Mouse (Mus musculus) left cerebral cortex, postnatal 14 days (tissue): Measurements from ENCODE around the gene Tmod4. TPM values are rescaled to one million over a fixed set of nuclear protein-coding genes. Genes with fewer than 3 reads are reported as not detected.
A peak's percentile ranks its signal among the peaks of the same experiment; 100 is the strongest.
"Not testable (repeated sequence)": the region's sequence is repeated elsewhere in the genome, so short reads cannot be mapped to it uniquely, and the experiment has no call there.

Experiments used
- DNase-seq, 2 experiments: peaks; one replicate each; pipeline ENCODE4 v3.0.0; 2021 to 2022; ENCODE audit warnings: low spot score in 2 of 2, mixed read lengths in 1 of 2
- intact Hi-C: fragments of 180-260 bp; cut with DNase I; formaldehyde crosslinking; loops from one replicate; pipeline ENCODE4 v1.15.1; 2025
- long read RNA-seq, 2 experiments: library from polyadenylated mRNA; stranded (forward); transcript quantifications; one replicate each; pipeline ENCODE4 v2.0.0; 2021
- total RNA-seq, 2 experiments: library from RNA; stranded (reverse); gene quantifications; 2 replicates each; pipeline ENCODE4 v1.2.3; 2021

Tmod4 gene
- total RNA-seq: under 1 TPM; 0.29 to 0.32 TPM
- long read RNA-seq, experiment 1, partial matches to known transcripts: 2 of 2 reads
- long read RNA-seq, experiment 1, other reads (novel, unspliced or antisense): 0 of 2 reads
- long read RNA-seq, experiment 2: 0 reads

- DNase-seq: no peak
- intact Hi-C loops: no loop called here
These were observed at the start of gene Tmod4 for GRCm38 (mm10) chr3:95124246-95124645. Gene Tmod4, plus strand, starts transcription at chr3:95124476.

GRCm38 (mm10) chr3:95088071-95088470, 36.2 kb upstream of the Tmod4 start:
- intact Hi-C loops: no loop called here
- no peak for DNase-seq

- intact Hi-C loops: no loop called here
- DNase-seq: no peak
These were observed 23.4 kb upstream of the Tmod4 start for GRCm38 (mm10) chr3:95100854-95101253.

- intact Hi-C loops: no loop called here
- DNase-seq: peak; percentile 25 to 55
These were observed 19.2 kb upstream of the Tmod4 start for GRCm38 (mm10) chr3:95105121-95105520.

- intact Hi-C loops: no loop called here
These were observed 18.5 kb upstream of the Tmod4 start for GRCm38 (mm10) chr3:95105586-95106337.

GRCm38 (mm10) chr3:95106338-95107117, 17.7 kb upstream of the Tmod4 start, which contains the start of gene Pip5k1a:
Gene Pip5k1a, minus strand, starts transcription at chr3:95106930.
- peak; percentile 98 for DNase-seq
- intact Hi-C loops: no loop called here

More at GRCm38 (mm10) chr3:95105586-95106337, 18.5 kb upstream of the Tmod4 start:
- peak in 1 of 2 experiments; percentile 23 for DNase-seq

GRCm38 (mm10) chr3:95107308-95107707, 17.0 kb upstream of the Tmod4 start:
- intact Hi-C loops: not testable (repeated sequence)

GRCm38 (mm10) chr3:95107898-95108297, 16.4 kb upstream of the Tmod4 start:
- DNase-seq: peak in 1 of 2 experiments; percentile 26
- intact Hi-C loops: no loop called here

More at GRCm38 (mm10) chr3:95107308-95107707, 17.0 kb upstream of the Tmod4 start:
- DNase-seq: not testable (repeated sequence)

GRCm38 (mm10) chr3:95110911-95111726, 13.2 kb upstream of the Tmod4 start, which contains the start of gene Vps72:
Gene Vps72, plus strand, starts transcription at chr3:95111022.
- DNase-seq: peak; percentile 90 to 91
- intact Hi-C loops: loop anchor here (5.0 kb wide), 1 partner anchor 59 kb away; no protein-coding TSS in a partner anchor

GRCm38 (mm10) chr3:95112760-95113159, 11.5 kb upstream of the Tmod4 start:
- intact Hi-C loops: loop anchor here (5.0 kb wide), 1 partner anchor 60 kb away; no protein-coding TSS in a partner anchor
- DNase-seq: no peak

- no peak for DNase-seq
- intact Hi-C loops: no loop called here
These were observed 6.5 kb upstream of the Tmod4 start for GRCm38 (mm10) chr3:95117751-95118150.

- DNase-seq: no peak
- intact Hi-C loops: no loop called here
These were observed 2.7 kb upstream of the Tmod4 start for GRCm38 (mm10) chr3:95121580-95121979.

- DNase-seq: peak; percentile 54 to 64
- intact Hi-C loops: no loop called here
These were observed 696 bp downstream of the Tmod4 start for GRCm38 (mm10) chr3:95124972-95125371.

GRCm38 (mm10) chr3:95129226-95129651, 5.0 kb downstream of the Tmod4 start:
- intact Hi-C loops: no loop called here
- no peak for DNase-seq

- no peak for DNase-seq
- intact Hi-C loops: no loop called here
These were observed 5.8 kb downstream of the Tmod4 start for GRCm38 (mm10) chr3:95130081-95130480.

- intact Hi-C loops: not testable (repeated sequence)
These were observed 8.1 kb downstream of the Tmod4 start for GRCm38 (mm10) chr3:95132389-95132788.

GRCm38 (mm10) chr3:95133176-95133575, 8.9 kb downstream of the Tmod4 start:
- intact Hi-C loops: no loop called here
- DNase-seq: no peak

More at GRCm38 (mm10) chr3:95132389-95132788, 8.1 kb downstream of the Tmod4 start:
- DNase-seq: not testable (repeated sequence)

- peak; percentile 91 to 94 for DNase-seq
- intact Hi-C loops: no loop called here
These were observed 9.4 kb downstream of the Tmod4 start, which contains the start of the genes Scnm1 and Lysmd1 for GRCm38 (mm10) chr3:95133680-95134101. Gene Scnm1, minus strand, starts transcription at chr3:95134011. Gene Lysmd1, plus strand, starts transcription at chr3:95134088.

- DNase-seq, intact Hi-C loops: not testable (repeated sequence)
These were observed 9.9 kb downstream of the Tmod4 start for GRCm38 (mm10) chr3:95134133-95134532.
